Mouse (Mus musculus) forebrain, embryonic 13.5 days (tissue): Measurements from ENCODE around the gene Prpf39. TPM values are rescaled to one million over a fixed set of nuclear protein-coding genes. Genes with fewer than 3 reads are reported as not detected.

Experiments
- ATAC-seq: fragments of 200-750 bp; cut with Nextera tagmentation; 2 replicates; pipeline ENCODE4 v1.8.0; 2017
- H3K27ac ChIP-seq: fragments of 300-500 bp; sonication (generic); 2 replicates; pipeline ENCODE4 v1.5.1; 2015; ENCODE audit warnings: inconsistent platforms, mild to moderate bottlenecking, moderate library complexity
- H3K27me3 ChIP-seq: fragments of 300-500 bp; sonication (generic); 2 replicates; pipeline ENCODE4 v1.6.1; 2015; ENCODE audit warnings: mild to moderate bottlenecking, inconsistent platforms
- H3K36me3 ChIP-seq: fragments of 300-500 bp; sonication (generic); 2 replicates; pipeline ENCODE4 v1.6.1; 2015; ENCODE audit warnings: mild to moderate bottlenecking, inconsistent platforms; ENCODE audit not compliant: poor library complexity, severe bottlenecking
- H3K4me1 ChIP-seq: fragments of 300-500 bp; sonication (generic); 2 replicates; pipeline ENCODE4 v1.6.1; 2015; ENCODE audit warnings: inconsistent platforms
- H3K4me2 ChIP-seq: fragments of 300-500 bp; sonication (generic); 2 replicates; pipeline ENCODE4 v1.6.1; 2015; ENCODE audit warnings: inconsistent platforms, mild to moderate bottlenecking, moderate library complexity
- H3K4me3 ChIP-seq: fragments of 300-500 bp; sonication (generic); 2 replicates; pipeline ENCODE4 v1.5.1; 2015; ENCODE audit warnings: mild to moderate bottlenecking, inconsistent platforms
- H3K9ac ChIP-seq: fragments of 300-500 bp; sonication (generic); 2 replicates; pipeline ENCODE4 v1.6.1; 2015; ENCODE audit warnings: mild to moderate bottlenecking, inconsistent platforms
- H3K9me3 ChIP-seq: fragments of 300-500 bp; sonication (generic); replicated peaks from 2 replicates; pipeline ENCODE4 v1.6.1; 2016; ENCODE audit warnings: inconsistent platforms
- WGBS: fragments of 180-500 bp; shearing (Covaris S2); methylation state at CpG from one replicate; pipeline ENCODE4 v1.1.7; 2015; 5-methylcytosine and 5-hydroxymethylcytosine counted together
- polyA plus RNA-seq: library from polyadenylated mRNA; unstranded; fragments of >200 nt; fragmentation: Nextera tagmentation; extraction: Ambion mirVana; gene quantifications from 2 replicates; pipeline ENCODE4 v1.2.1, GENCODE M21; 2015

Prpf39 gene
- 63.2 and 64.9 TPM in 2 replicates for polyA plus RNA-seq

DNA sequence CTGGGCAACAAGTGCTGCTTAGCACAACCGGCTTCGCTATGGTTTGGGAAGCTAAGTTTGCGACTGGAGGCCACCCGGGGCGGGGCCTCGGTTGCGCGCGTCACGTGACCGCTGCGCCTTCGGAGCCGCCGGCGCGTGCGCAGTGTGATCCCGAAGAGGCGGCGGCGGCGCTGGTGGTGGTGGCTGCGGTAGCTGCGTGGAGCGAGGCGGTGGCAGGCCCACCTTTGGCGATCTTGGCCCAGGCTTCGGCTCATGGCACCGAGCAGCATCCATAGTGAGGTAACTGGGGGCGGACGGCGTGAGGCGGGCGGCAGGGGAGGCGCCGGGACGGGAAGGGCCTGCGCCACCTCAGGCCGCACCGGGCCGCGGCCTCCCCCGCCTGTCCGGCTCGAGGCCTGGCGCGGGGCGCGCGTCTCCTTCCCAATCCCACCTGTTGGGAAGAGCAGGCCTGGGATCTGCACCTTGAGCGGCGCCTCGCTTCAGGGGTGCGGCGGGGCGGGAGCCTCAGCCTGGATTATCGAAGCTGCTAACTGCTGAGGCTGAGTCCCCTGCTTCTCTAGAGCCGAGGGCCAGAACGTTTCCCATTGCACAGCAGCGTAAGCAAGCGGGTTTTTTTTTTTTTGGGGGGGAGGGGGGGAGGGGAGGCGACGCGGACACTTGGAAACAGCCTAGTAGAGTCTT, at the start of gene Prpf39:
TSS of gene Prpf39 (plus strand) at position 144 of the 681 bp plus-strand sequence.
- WGBS: under 1% methylated on average over 62 of the region's 65 CpGs

DNA sequence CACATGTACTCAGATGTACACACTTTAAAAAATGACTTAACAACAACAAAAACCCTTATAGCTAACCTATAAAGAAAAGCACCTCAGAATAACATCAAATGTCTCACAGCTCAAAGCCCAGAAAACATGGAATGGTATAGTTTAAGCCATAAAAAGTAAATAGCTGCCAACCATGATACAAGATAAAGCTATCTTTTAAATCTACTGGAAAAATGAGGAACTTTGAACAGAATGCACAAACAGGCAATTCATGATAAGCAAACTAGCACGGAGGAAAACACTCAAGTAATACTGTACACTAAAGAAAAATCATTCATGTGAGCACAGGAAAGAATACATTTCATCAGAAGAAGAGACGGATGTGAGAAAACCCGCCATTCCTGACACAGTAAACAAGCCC, 28.4 kb upstream of the Prpf39 start:
- WGBS: 91% methylated on average over 3 of the region's 3 CpGs
- Histone ChIP-seq H3K4me1 (no peaks in the 10 kb centered on the region), H3K4me3 (no peak overlapping the region), H3K9me3 (no peaks in the 10 kb centered on the region), H3K27ac (no peak overlapping the region), H3K4me2 (no peak overlapping the region), H3K27me3 (no peaks in the 10 kb centered on the region), H3K9ac (no peak overlapping the region), H3K36me3 (peaks cover 62% of the 10 kb centered on the region)
- ATAC-seq: no peak

More for the DNA sequence above, at the start of gene Prpf39:
- H3K4me1 ChIP-seq: peaks cover 23% of the 10 kb centered on the region
- peak within 1 kb of the TSS; percentile 85 for H3K4me3 ChIP-seq
- 0 out of 2 replicates have a peak, but pooled peaks cover 2% of the 10 kb centered on the region for H3K36me3 ChIP-seq
- no peaks in the 10 kb centered on the region for H3K9me3 ChIP-seq
- peak within 1 kb of the TSS; percentile 68 for H3K4me2 ChIP-seq
- peak within 1 kb of the TSS; percentile 81 for H3K27ac ChIP-seq
- H3K27me3 ChIP-seq: no peaks in the 10 kb centered on the region
- peak within 1 kb of the TSS; percentile 90 for H3K9ac ChIP-seq
- ATAC-seq: peak; percentile 96

- Histone ChIP-seq H3K4me1 (no peaks in the 10 kb centered on the region), H3K27me3 (no peaks in the 10 kb centered on the region), H3K36me3 (peaks cover 19% of the 10 kb centered on the region), H3K4me2 (no peak overlapping the region), H3K9me3 (no peaks in the 10 kb centered on the region; the same call in 1 of the 2 replicates), H3K9ac (no peak overlapping the region), H3K27ac (no peak overlapping the region), H3K4me3 (no peak overlapping the region)
- WGBS: 96% methylated on average over 6 of the region's 6 CpGs
- ATAC-seq: no peak
Observed at GRCm38 (mm10) chr12:65022842-65023241, 13.3 kb upstream of the Prpf39 start.

DNA sequence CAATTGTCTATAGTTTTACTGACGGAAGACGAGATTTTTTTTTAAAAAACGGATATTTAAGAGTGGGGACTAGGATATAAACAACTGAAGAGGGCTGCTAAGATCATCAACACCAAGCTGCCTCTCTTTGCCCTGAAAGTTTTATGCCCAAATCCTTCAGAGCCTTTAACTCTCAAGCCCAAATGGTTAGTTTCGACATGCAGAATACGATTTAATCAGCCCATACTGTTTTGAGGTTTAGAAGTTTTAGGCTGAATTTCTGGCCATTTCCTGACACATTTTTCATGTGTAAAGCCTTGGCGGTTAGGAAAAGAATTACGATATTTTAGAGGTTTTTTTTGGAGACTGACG, 319 bp upstream of the Prpf39 start:
- Histone ChIP-seq H3K4me1 (peaks cover 23% of the 10 kb centered on the region), H3K27me3 (no peaks in the 10 kb centered on the region), H3K4me3 (peak overlapping the region; percentile 85), H3K9me3 (no peaks in the 10 kb centered on the region), H3K9ac (no peak overlapping the region), H3K36me3 (0 out of 2 replicates have a peak, but pooled peaks cover 2% of the 10 kb centered on the region), H3K27ac (no peak overlapping the region), H3K4me2 (peak overlapping the region; percentile 68)
- WGBS: 47% methylated on average over 8 of the region's 8 CpGs
- ATAC-seq: no peak

DNA sequence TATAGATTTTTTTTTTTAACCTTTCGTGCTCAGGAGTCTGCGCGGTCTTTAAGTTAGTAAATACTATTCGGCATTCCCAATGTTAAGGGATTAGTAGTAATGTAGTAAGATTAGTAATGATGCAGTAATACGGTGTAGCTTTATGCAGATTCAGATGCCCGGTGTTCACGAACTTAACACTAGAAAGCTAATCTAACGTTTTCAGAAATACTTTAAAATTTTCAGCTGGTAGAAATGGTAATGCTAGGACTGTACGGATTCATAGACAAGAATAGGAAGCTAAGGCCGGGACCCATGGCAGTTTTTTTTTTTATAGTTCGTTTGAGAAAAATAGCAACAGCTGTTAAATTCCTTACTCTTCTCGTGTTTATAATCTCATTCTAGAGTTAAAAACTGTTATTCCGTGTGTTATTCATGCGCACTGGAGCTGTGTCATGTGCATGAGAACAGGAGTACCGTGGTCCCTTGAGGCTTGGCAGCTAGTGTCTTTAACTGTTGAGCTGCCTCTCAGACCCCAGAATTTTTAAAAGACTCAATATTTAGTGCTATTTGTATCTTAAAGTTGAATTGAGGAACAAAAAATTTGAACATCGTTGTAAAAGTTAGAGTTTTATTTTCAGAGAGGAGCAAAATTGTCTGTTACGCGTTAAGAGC, 886 bp downstream of the Prpf39 start:
- peak; percentile 27 for ATAC-seq
- peak overlapping the region; percentile 85 for H3K4me3 ChIP-seq
- 0 out of 2 replicates have a peak, but pooled peaks cover 5% of the 10 kb centered on the region for H3K36me3 ChIP-seq
- no peaks in the 10 kb centered on the region for H3K9me3 ChIP-seq
- H3K27me3 ChIP-seq: no peaks in the 10 kb centered on the region
- peak overlapping the region; percentile 90 for H3K9ac ChIP-seq
- H3K4me2 ChIP-seq: peak overlapping the region; percentile 68
- peaks cover 23% of the 10 kb centered on the region for H3K4me1 ChIP-seq
- H3K27ac ChIP-seq: no peak overlapping the region
- 19% methylated on average over 18 of the region's 18 CpGs for WGBS

- no peaks in the 10 kb centered on the region for H3K9me3 ChIP-seq
- peaks cover 23% of the 10 kb centered on the region for H3K4me1 ChIP-seq
- no peaks in the 10 kb centered on the region for H3K27me3 ChIP-seq
- peak overlapping the region; percentile 90 for H3K9ac ChIP-seq
- no peak for ATAC-seq
- 49% methylated on average over 4 of the region's 4 CpGs for WGBS
- H3K4me2 ChIP-seq: peak overlapping the region; percentile 68
- H3K4me3 ChIP-seq: peak overlapping the region; percentile 85
- 0 out of 2 replicates have a peak, but pooled peaks cover 10% of the 10 kb centered on the region for H3K36me3 ChIP-seq
- no peak overlapping the region for H3K27ac ChIP-seq
Observed at GRCm38 (mm10) chr12:65037546-65037937, 1.4 kb downstream of the Prpf39 start.

GRCm38 (mm10) chr12:65048799-65049198, 12.7 kb downstream of the Prpf39 start:
- Histone ChIP-seq H3K9ac (no peak overlapping the region), H3K36me3 (peaks cover 30% of the 10 kb centered on the region), H3K27me3 (no peaks in the 10 kb centered on the region), H3K27ac (no peak overlapping the region), H3K4me3 (no peak overlapping the region), H3K4me1 (no peaks in the 10 kb centered on the region), H3K4me2 (no peak overlapping the region), H3K9me3 (no peaks in the 10 kb centered on the region)
- no peak for ATAC-seq

GRCm38 (mm10) chr12:65058203-65058602, 22.1 kb downstream of the Prpf39 start:
- no peaks in the 10 kb centered on the region for H3K27me3 ChIP-seq
- no peak overlapping the region for H3K9ac ChIP-seq
- H3K4me2 ChIP-seq: no peak overlapping the region
- ATAC-seq: no peak
- no peak overlapping the region for H3K4me3 ChIP-seq
- H3K27ac ChIP-seq: no peak overlapping the region
- 88% methylated on average over 2 of the region's 2 CpGs for WGBS
- H3K36me3 ChIP-seq: peaks cover 54% of the 10 kb centered on the region
- H3K4me1 ChIP-seq: no peaks in the 10 kb centered on the region
- no peaks in the 10 kb centered on the region for H3K9me3 ChIP-seq

GRCm38 (mm10) chr12:65061082-65061481, 24.9 kb downstream of the Prpf39 start:
- H3K4me3 ChIP-seq: no peak overlapping the region

DNA sequence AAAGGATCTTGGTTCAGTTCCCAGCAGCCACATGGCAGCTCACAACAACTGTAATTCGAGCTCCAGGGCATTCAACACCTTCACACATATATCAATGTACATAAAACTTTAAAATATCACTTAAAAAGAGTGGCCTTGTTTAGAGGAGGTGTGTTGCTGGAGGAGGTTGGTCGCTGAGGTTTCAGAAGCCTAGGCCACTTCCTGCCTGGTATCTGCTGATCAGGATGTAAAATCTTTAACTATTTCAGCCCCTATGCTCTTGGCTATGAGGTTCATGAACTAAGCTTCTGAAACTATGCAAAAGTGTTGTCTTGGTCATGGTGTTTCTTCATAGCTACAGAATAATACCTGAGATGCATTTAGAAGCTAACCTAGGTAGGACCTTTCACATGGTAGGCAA, 29.1 kb downstream of the Prpf39 start:
- H3K27me3 ChIP-seq: no peaks in the 10 kb centered on the region
- H3K4me3 ChIP-seq: no peak overlapping the region
- no peak overlapping the region for H3K27ac ChIP-seq
- H3K4me1 ChIP-seq: no peaks in the 10 kb centered on the region
- H3K9me3 ChIP-seq: no peaks in the 10 kb centered on the region
- H3K4me2 ChIP-seq: no peak overlapping the region
- 85% methylated on average over 2 of the region's 2 CpGs for WGBS
- no peak overlapping the region for H3K9ac ChIP-seq
- peaks cover 69% of the 10 kb centered on the region for H3K36me3 ChIP-seq
- no peak for ATAC-seq

More at GRCm38 (mm10) chr12:65061082-65061481, 24.9 kb downstream of the Prpf39 start:
- Histone ChIP-seq H3K36me3 (peaks cover 67% of the 10 kb centered on the region), H3K9ac (no peak overlapping the region), H3K4me1 (no peaks in the 10 kb centered on the region), H3K27me3 (no peaks in the 10 kb centered on the region), H3K4me2 (no peak overlapping the region), H3K9me3 (no peaks in the 10 kb centered on the region), H3K27ac (no peak overlapping the region)
- no peak for ATAC-seq

DNA sequence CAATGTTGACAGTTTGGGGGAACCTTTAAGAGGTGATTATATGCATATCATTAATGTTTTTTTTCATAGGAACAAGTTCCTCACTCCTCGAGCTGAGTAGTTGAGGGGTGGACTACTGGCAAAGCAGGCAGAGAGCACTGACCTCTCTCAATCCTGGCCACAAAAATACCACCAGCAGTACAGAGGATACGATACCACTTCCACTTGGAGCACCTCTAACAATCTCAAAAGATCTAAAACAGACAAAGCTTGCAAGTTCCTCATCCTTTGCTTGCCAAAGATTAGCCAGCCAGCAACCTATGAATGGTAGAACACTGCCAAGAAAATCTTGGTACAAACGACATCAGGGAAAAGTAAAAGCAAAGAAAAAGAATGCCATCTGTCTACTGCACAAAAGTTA, 30.1 kb downstream of the Prpf39 start:
- Histone ChIP-seq H3K36me3 (peaks cover 60% of the 10 kb centered on the region), H3K4me3 (no peak overlapping the region), H3K27ac (no peak overlapping the region), H3K27me3 (no peaks in the 10 kb centered on the region), H3K4me2 (no peak overlapping the region), H3K9me3 (no peaks in the 10 kb centered on the region), H3K4me1 (no peaks in the 10 kb centered on the region), H3K9ac (no peak overlapping the region)
- 72% methylated on average over 3 of the region's 3 CpGs for WGBS
- ATAC-seq: no peak

- no peaks in the 10 kb centered on the region for H3K9me3 ChIP-seq
- H3K9ac ChIP-seq: no peak overlapping the region
- H3K36me3 ChIP-seq: peaks cover 49% of the 10 kb centered on the region
- 89% methylated on average over 4 of the region's 4 CpGs for WGBS
- no peak overlapping the region for H3K4me2 ChIP-seq
- H3K27me3 ChIP-seq: no peaks in the 10 kb centered on the region
- peaks cover 10% of the 10 kb centered on the region for H3K4me1 ChIP-seq
- ATAC-seq: no peak
- no peak overlapping the region for H3K27ac ChIP-seq
- H3K4me3 ChIP-seq: no peak overlapping the region
Observed at GRCm38 (mm10) chr12:65068409-65068808, 32.3 kb downstream of the Prpf39 start.
